21 mouse cellular contexts compared by ENCODE assay signal in the genomic region with DNA sequence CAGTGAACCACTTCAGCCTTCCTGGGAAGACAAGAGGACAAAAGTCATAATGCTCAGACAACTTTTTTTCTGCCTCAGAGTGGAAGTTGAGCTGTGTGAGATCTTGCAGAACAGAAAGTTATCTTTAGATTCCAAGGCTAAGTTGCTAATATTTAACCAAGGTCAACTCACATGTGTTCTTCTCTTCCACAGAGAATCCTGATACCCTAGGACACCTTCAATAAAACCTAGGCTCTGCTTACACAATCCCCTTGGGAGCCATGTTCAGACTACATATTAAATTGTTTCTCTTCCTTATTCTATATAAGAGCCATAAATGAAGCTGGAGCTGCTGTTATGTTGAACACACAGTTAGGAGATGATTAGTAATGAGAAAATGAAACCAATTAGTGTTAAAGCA.
"Had no signal": no experiment of that assay in that cellular context is flagged by ENCODE, and none has a peak within 500 bp of the region (broad histone marks: within the 10 kb centered on the region; RNA-seq: fewer than 3 reads in every experiment).

No protein-coding gene starts in this region.

- H3K4me3 ChIP-seq: lung, embryonic 15.5 days; megakaryocyte, embryonic 14.5 days; midbrain, embryonic 13.5 days; midbrain, embryonic 15.5 days; myocyte; neural tube, embryonic 13.5 days; neural tube, embryonic 15.5 days had no signal

- H3K9ac ChIP-seq: lung, embryonic 15.5 days; midbrain, embryonic 13.5 days; midbrain, embryonic 15.5 days; neural tube, embryonic 13.5 days; neural tube, embryonic 15.5 days had no signal

- H3K27me3 ChIP-seq: lung, embryonic 15.5 days; megakaryocyte, embryonic 14.5 days; midbrain, embryonic 13.5 days; midbrain, embryonic 15.5 days; neural tube, embryonic 13.5 days; neural tube, embryonic 15.5 days had no signal

- ATAC-seq: lung, postnatal 0 days; midbrain, embryonic 13.5 days; midbrain, embryonic 15.5 days had no signal

- H3K36me3 ChIP-seq: lung, embryonic 15.5 days; midbrain, embryonic 13.5 days; midbrain, embryonic 15.5 days; neural tube, embryonic 13.5 days; neural tube, embryonic 15.5 days had no signal

- H3K4me1 ChIP-seq: lung, embryonic 15.5 days; megakaryocyte, embryonic 14.5 days; midbrain, embryonic 13.5 days; midbrain, embryonic 15.5 days; neural tube, embryonic 13.5 days; neural tube, embryonic 15.5 days had no signal

- H3K27ac ChIP-seq: lung, embryonic 15.5 days; macrophage; midbrain, embryonic 13.5 days; midbrain, embryonic 15.5 days; neural tube, embryonic 13.5 days; neural tube, embryonic 15.5 days had no signal

- DNase-seq: lung, adult 18-20 months; lung, postnatal 14 days; lung, postnatal 36 days; retina, postnatal 1 day; right cerebral cortex, adult 18-20 months; right cerebral cortex, postnatal 25 days; right cerebral cortex, postnatal 4 days; spleen, adult 18-20 months; thymus, adult 18-20 months; thymus, postnatal 14 days; thymus, postnatal 36 days had no signal

- H3K4me2 ChIP-seq: lung, embryonic 15.5 days; midbrain, embryonic 11.5 days; midbrain, embryonic 13.5 days; midbrain, embryonic 15.5 days; neural tube, embryonic 13.5 days; neural tube, embryonic 15.5 days had no signal

- H3K9me3 ChIP-seq: lung, embryonic 15.5 days; megakaryocyte, embryonic 14.5 days; midbrain, embryonic 13.5 days; midbrain, embryonic 15.5 days; neural tube, embryonic 13.5 days; neural tube, embryonic 15.5 days had no signal
